Mouse (Mus musculus) MEL (cell line): ENCODE results near the gene Cramp1l. TPM values are rescaled to one million over a fixed set of nuclear protein-coding genes. Genes with fewer than 3 reads are reported as not detected.

Experiments used
- DNase-seq: peaks from one replicate; pipeline ENCODE4 v3.0.0; 2011; ENCODE audit warnings: low read depth, low spot score
- H3K27ac ChIP-seq: 2 replicates; pipeline ENCODE4 v1.5.1; 2012; ENCODE audit warnings: low read depth, mild to moderate bottlenecking, control low read depth, low read length, moderate library complexity; ENCODE audit not compliant: control insufficient read depth
- H3K27me3 ChIP-seq, 2 experiments: fragments of 150-350 bp in 1 of 2; sonication (generic) in 1 of 2; 2 replicates each; pipeline ENCODE4 v1.6.1; 2012; ENCODE audit warnings: low read length in 2 of 2, mild to moderate bottlenecking in 2 of 2, improper control_type of control experiment in 1 of 2, moderate library complexity in 1 of 2; ENCODE audit not compliant: insufficient read depth in 2 of 2, control insufficient read depth in 1 of 2
- H3K36me3 ChIP-seq, 2 experiments: 2 replicates each; pipeline ENCODE4 v1.6.1; 2012 to 2014; ENCODE audit warnings: low read length in 2 of 2, improper control_type of control experiment in 1 of 2, inconsistent platforms in 1 of 2, mild to moderate bottlenecking in 1 of 2; ENCODE audit not compliant: insufficient read depth in 2 of 2, control insufficient read depth in 1 of 2
- H3K4me1 ChIP-seq, 2 experiments: fragments of 150-350 bp in 1 of 2; sonication (generic) in 1 of 2; 2 replicates each; pipeline ENCODE4 v1.6.1; 2012; ENCODE audit warnings: low read length in 2 of 2, improper control_type of control experiment in 1 of 2, mild to moderate bottlenecking in 1 of 2; ENCODE audit not compliant: insufficient read depth in 2 of 2, control insufficient read depth in 1 of 2
- H3K4me3 ChIP-seq, 2 experiments: fragments of 150-350 bp in 1 of 2; sonication (generic) in 1 of 2; 2 replicates each; pipeline ENCODE4 v1.5.1; 2012; ENCODE audit warnings: low read depth in 2 of 2, low read length in 2 of 2, mild to moderate bottlenecking in 2 of 2, moderate library complexity in 2 of 2, control low read depth in 1 of 2, improper control_type of control experiment in 1 of 2; ENCODE audit not compliant: control insufficient read depth in 1 of 2, insufficient read depth in 1 of 2
- H3K79me2 ChIP-seq: 2 replicates; pipeline ENCODE4 v1.6.1; 2012; ENCODE audit warnings: mild to moderate bottlenecking, low read length, moderate library complexity; ENCODE audit not compliant: control insufficient read depth, poor library complexity, insufficient read depth
- H3K9ac ChIP-seq: 2 replicates; pipeline ENCODE4 v1.6.1; 2012; ENCODE audit warnings: low read depth, mild to moderate bottlenecking, control low read depth, low read length, moderate library complexity; ENCODE audit not compliant: control insufficient read depth, poor library complexity, severe bottlenecking
- H3K9me3 ChIP-seq: fragments of 150-350 bp; sonication (generic); replicated peaks from 2 replicates; pipeline ENCODE4 v1.6.1; 2012; ENCODE audit warnings: mild to moderate bottlenecking, low read length, improper control_type of control experiment, moderate library complexity; ENCODE audit not compliant: insufficient read depth
- BHLHE40 ChIP-seq: IDR thresholded peaks from 2 replicates; pipeline ENCODE4 v1.6.1; 2012; ENCODE audit warnings: low read depth, mild to moderate bottlenecking, inconsistent platforms, low read length, improper control_type of control experiment, borderline replicate concordance
- CHD1 ChIP-seq: IDR thresholded peaks from 2 replicates; pipeline ENCODE4 v1.6.1; 2012; ENCODE audit warnings: low read depth, mild to moderate bottlenecking, inconsistent platforms, low read length, improper control_type of control experiment
- CHD2 ChIP-seq: IDR thresholded peaks from 2 replicates; pipeline ENCODE4 v1.6.1; 2011; ENCODE audit warnings: low read length, improper control_type of control experiment
- CTCF ChIP-seq, 3 experiments: IDR thresholded peaks in 2 of 3; conservative IDR thresholded peaks in 1 of 3; 2 replicates each; pipeline ENCODE4 v1.5.1; 2011 to 2012; ENCODE audit warnings: low read length in 3 of 3, low read depth in 2 of 3, mild to moderate bottlenecking in 2 of 3, improper control_type of control experiment in 1 of 3, inconsistent platforms in 1 of 3, mixed read lengths in 1 of 3, moderate library complexity in 1 of 3; ENCODE audit not compliant: control insufficient read depth in 1 of 3, insufficient read depth in 1 of 3, poor library complexity in 1 of 3, severe bottlenecking in 1 of 3
- E2F4 ChIP-seq: IDR thresholded peaks from 2 replicates; pipeline ENCODE4 v1.6.1; 2011; ENCODE audit warnings: low read depth, low read length, improper control_type of control experiment, borderline replicate concordance
- ELF1 ChIP-seq: IDR thresholded peaks from 2 replicates; pipeline ENCODE4 v1.6.1; 2014; ENCODE audit warnings: low read depth, mild to moderate bottlenecking, inconsistent platforms, low read length, improper control_type of control experiment, moderate library complexity
- EP300 ChIP-seq, 2 experiments: IDR thresholded peaks; 2 replicates each; pipeline ENCODE4 v1.6.1; 2011; ENCODE audit warnings: improper control_type of control experiment in 2 of 2, low read length in 2 of 2, low read depth in 1 of 2, mild to moderate bottlenecking in 1 of 2
- ETS1 ChIP-seq: IDR thresholded peaks from 2 replicates; pipeline ENCODE4 v1.6.1; 2012; ENCODE audit warnings: low read depth, mild to moderate bottlenecking, inconsistent platforms, low read length, improper control_type of control experiment, moderate library complexity
- GATA1 ChIP-seq: IDR thresholded peaks from 2 replicates; pipeline ENCODE4 v1.6.1; 2011; ENCODE audit warnings: low read depth, low read length, improper control_type of control experiment
- HCFC1 ChIP-seq: IDR thresholded peaks from 2 replicates; pipeline ENCODE4 v1.6.1; 2012; ENCODE audit warnings: low read depth, mild to moderate bottlenecking, inconsistent platforms, low read length, improper control_type of control experiment, moderate library complexity
- JUND ChIP-seq: IDR thresholded peaks from 2 replicates; pipeline ENCODE4 v1.6.1; 2011; ENCODE audit warnings: low read depth, mild to moderate bottlenecking, improper control_type of control experiment, low read length
- MAFK ChIP-seq: IDR thresholded peaks from 2 replicates; pipeline ENCODE4 v1.6.1; 2011; ENCODE audit warnings: low read depth, mild to moderate bottlenecking, low read length, improper control_type of control experiment, borderline replicate concordance
- MAZ ChIP-seq: IDR thresholded peaks from 2 replicates; pipeline ENCODE4 v1.6.1; 2012; ENCODE audit warnings: low read depth, mild to moderate bottlenecking, inconsistent platforms, low read length, improper control_type of control experiment
- MYB ChIP-seq: IDR thresholded peaks from 2 replicates; pipeline ENCODE4 v1.6.1; 2011; ENCODE audit warnings: mild to moderate bottlenecking, low read depth, low read length, improper control_type of control experiment
- POLR2AphosphoS2 ChIP-seq: IDR thresholded peaks from 2 replicates; pipeline ENCODE4 v1.6.1; 2011; ENCODE audit warnings: low read length, improper control_type of control experiment
- POLR2AphosphoS5 ChIP-seq: IDR thresholded peaks from 2 replicates; pipeline ENCODE4 v1.6.1; 2012; ENCODE audit warnings: low read depth, borderline replicate concordance, mild to moderate bottlenecking, inconsistent platforms, low read length, moderate library complexity, mixed read lengths
- SIN3A ChIP-seq: IDR thresholded peaks from 2 replicates; pipeline ENCODE4 v1.6.1; 2012; ENCODE audit warnings: low read length, improper control_type of control experiment, inconsistent platforms
- TAL1 ChIP-seq: IDR thresholded peaks from 2 replicates; pipeline ENCODE4 v1.6.1; 2012; ENCODE audit warnings: mild to moderate bottlenecking, inconsistent platforms, low read length, moderate library complexity, mixed read lengths
- TBP ChIP-seq: IDR thresholded peaks from 2 replicates; pipeline ENCODE4 v1.8.0; 2011; ENCODE audit warnings: low read depth, low read length, improper control_type of control experiment
- TCF12 ChIP-seq: IDR thresholded peaks from 2 replicates; pipeline ENCODE4 v1.6.1; 2014; ENCODE audit warnings: low read depth, mild to moderate bottlenecking, inconsistent platforms, low read length, improper control_type of control experiment, moderate library complexity
- USF2 ChIP-seq, 2 experiments: IDR thresholded peaks; 2 replicates each; pipeline ENCODE4 v1.6.1; 2011 to 2012; ENCODE audit warnings: improper control_type of control experiment in 2 of 2, low read length in 2 of 2, borderline replicate concordance in 1 of 2, inconsistent platforms in 1 of 2, low read depth in 1 of 2, mild to moderate bottlenecking in 1 of 2; ENCODE audit not compliant: insufficient read depth in 1 of 2
- ZMIZ1 ChIP-seq: IDR thresholded peaks from 2 replicates; pipeline ENCODE4 v1.6.1; 2012; ENCODE audit warnings: low read depth, mild to moderate bottlenecking, inconsistent platforms, low read length, improper control_type of control experiment, moderate library complexity
- polyA plus RNA-seq, 2 experiments: library from polyadenylated mRNA; stranded (reverse) in 1 of 2; unstranded in 1 of 2; fragments of >175 nt in 1 of 2; fragments of >200 nt in 1 of 2; gene quantifications; 2 replicates each; pipeline versions ENCODE4 v1.2.1 to v1.2.4; 2012; ENCODE audit warnings: low replicate concordance in 2 of 2, low read depth in 1 of 2; ENCODE audit not compliant: insufficient read length in 2 of 2, insufficient read depth in 1 of 2, missing spikeins in 1 of 2
- total RNA-seq: library from RNA; depleted of rRNA; stranded (reverse); fragments of 300-350 nt; gene quantifications from 2 replicates; pipeline ENCODE4 v1.2.3, GENCODE M21; 2012

The Cramp1l gene
- total and polyA plus RNA-seq, 3 experiments: 2.4 to 5.1 TPM; not detected in 1

DNA sequence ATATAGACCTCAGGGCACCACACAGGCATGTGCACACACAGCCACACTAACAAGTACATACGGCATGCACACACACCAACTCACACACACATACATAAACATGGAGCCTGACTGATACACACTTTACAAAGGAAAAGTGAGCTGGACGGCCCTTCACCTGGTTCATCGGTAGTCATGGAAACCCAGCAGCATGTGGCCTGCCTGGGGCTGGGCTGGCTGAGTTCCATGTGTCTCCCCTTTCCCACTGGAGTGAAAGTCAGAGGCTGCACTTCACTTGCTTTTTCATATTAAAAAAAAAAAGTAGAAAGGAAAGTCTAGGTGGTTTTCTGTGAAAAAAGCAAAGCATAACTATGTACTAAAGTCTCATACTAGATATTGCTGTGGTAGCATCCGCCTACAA lies 47.7 kb upstream of the Cramp1l start:
- TF ChIP-seq HCFC1 (no peak), POLR2AphosphoS2 (no peak), GATA1 (no peak), TBP (no peak), TAL1 (no peak), CTCF (IDR thresholded peaks at IDR 0.05 in 2 of 3, conservative IDR thresholded peaks at IDR 0.05 in 1 of 3; ENCODE audit: control insufficient read depth in 1 of 3, insufficient read depth in 1 of 3, low read depth in 2 of 3, low read length in 3 of 3, poor library complexity in 1 of 3, severe bottlenecking in 1 of 3) (no peak), SIN3A (no peak), ETS1 (no peak), TCF12 (no peak)
- Histone ChIP-seq H3K79me2 (no peaks in the 10 kb centered on the region), H3K36me3 (peaks cover 0 to 4% of the 10 kb centered on the region in 2 experiments; a peak in 2 of 4 replicates), H3K27ac (no peak overlapping the region), H3K4me3 (no peak overlapping the region), H3K9me3 (no peaks in the 10 kb centered on the region), H3K4me1 (peaks cover 0 to 14% of the 10 kb centered on the region in 2 experiments; a peak in 2 of 4 replicates), H3K27me3 (no peaks in the 10 kb centered on the region), H3K9ac (no peak overlapping the region)
- no peak for DNase-seq

DNA sequence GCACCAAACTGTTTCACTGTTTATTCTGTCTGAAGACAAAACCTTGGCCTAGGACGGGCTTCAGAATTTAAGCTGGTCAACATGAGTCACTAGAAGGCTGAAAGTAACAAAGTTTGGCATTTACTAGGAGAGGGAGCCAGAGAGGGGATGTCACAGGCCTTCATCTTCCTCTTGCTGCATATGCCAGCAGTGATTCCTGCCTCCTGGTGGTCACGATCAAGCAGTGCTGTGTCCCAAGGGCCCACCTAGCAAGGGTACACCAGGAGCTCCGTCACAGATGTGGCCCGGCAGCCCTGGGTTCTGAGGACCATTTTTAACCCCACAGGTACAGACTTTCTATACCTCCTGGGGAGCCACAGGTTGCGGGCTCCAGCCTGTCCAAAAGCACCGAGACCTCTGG lies 41.5 kb upstream of the Cramp1l start:
- Histone ChIP-seq H3K4me3 (no peak overlapping the region), H3K79me2 (no peaks in the 10 kb centered on the region), H3K27me3 (no peaks in the 10 kb centered on the region), H3K9ac (no peak overlapping the region), H3K4me1 (no peaks in the 10 kb centered on the region), H3K9me3 (no peaks in the 10 kb centered on the region), H3K36me3 (no peaks in the 10 kb centered on the region), H3K27ac (no peak overlapping the region)
- TF ChIP-seq MYB: no peak
- TF ChIP-seq EP300 (IDR thresholded peaks at IDR 0.05; ENCODE audit: low read depth in 1 of 2, low read length in 2 of 2): no peak
- no peak for TF ChIP-seq JUND
- no peak for TF ChIP-seq TBP
- no peak for TF ChIP-seq MAZ
- no peak for TF ChIP-seq MAFK
- TF ChIP-seq E2F4: no peak
- no peak for TF ChIP-seq ELF1
- no peak for TF ChIP-seq USF2 (IDR thresholded peaks at IDR 0.05; ENCODE audit: borderline replicate concordance in 1 of 2, insufficient read depth in 1 of 2, low read depth in 1 of 2, low read length in 2 of 2)
- TF ChIP-seq BHLHE40: no peak
- TF ChIP-seq TAL1: no peak
- no peak for TF ChIP-seq TCF12
- no peak for TF ChIP-seq CHD1
- no peak for TF ChIP-seq ZMIZ1
- no peak for TF ChIP-seq CHD2
- TF ChIP-seq POLR2AphosphoS5: no peak
- peak; percentile 3 for DNase-seq
